Mouse (Mus musculus) gastrocnemius, postnatal 25 days (tissue): ENCODE measurements around the gene Sdk2. TPM values are rescaled to one million over a fixed set of nuclear protein-coding genes. Genes with fewer than 3 reads are reported as not detected.

Experiments used
- DNase-seq: peaks from one replicate; pipeline ENCODE4 v3.0.0; 2022
- total RNA-seq, 2 experiments: library from RNA; stranded (reverse); gene quantifications; 1 replicate in 1 of 2; 2 replicates in 1 of 2; pipeline ENCODE4 v1.2.3; 2021

The Sdk2 gene
- total RNA-seq, 2 experiments from 2014 or later: 0.75 to 1.4 TPM

DNA sequence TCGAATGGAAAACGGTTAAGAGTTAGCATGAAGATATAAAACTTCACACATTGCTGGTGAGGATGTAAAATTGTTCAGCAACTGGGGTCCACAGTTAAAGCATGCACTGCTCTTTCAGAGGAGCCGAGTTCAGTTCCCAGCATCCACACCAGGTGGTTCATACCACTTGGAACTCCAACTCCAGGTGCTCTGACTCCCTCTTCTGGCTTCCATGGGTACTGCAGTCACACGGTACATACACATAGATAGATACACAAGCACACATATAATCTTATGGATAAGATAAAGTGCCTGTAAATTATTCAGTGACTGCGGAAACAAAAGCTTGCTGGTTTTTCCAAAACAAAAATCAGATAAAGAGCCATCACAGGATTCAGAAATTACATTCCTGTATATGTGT, 19.9 kb downstream of the Sdk2 start:
- no peak for DNase-seq

DNA sequence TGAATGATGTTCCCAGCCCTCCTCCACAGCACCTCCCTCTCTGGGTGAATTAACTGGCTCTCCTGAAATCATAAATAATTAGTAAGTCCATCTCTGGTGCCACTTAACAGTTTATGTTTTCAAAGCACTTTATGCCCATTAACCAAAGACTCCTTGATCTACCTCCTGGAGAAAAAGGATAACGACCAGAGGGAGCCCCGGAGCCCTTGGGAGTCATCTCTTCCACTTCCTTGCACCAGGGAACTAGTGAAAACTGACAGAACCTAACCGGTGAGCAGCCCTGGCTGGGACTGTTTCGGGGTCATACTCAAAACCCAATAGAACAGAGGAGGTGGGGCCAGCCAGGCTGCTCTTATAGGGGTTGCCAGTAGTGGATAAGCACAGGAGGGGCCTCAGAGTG, 22.5 kb downstream of the Sdk2 start:
- DNase-seq: no peak

DNA sequence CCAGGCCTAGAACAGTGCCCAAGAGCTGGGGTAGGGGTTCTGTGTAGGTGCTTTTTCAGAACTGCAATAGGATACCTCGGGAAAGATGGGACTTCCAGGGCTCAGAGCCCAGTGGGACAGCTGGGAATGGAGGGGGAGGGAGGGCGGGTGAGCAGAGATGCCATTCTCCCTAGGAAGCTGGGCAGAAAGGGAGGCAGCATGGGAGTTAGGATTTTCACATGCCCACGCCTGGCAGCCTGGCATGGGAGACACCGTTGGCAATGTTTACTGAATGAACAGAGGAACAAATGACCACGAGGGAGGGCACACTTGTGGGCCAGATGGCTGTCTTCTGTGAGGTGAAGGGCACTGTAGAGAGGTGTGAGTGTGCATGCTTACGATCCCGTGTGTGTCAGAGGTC, 23.3 kb downstream of the Sdk2 start:
- DNase-seq: no peak

- DNase-seq: peak; percentile 51
Observed at GRCm38 (mm10) chr11:114040391-114041035, 26.3 kb downstream of the Sdk2 start.

GRCm38 (mm10) chr11:114038036-114038435, 28.8 kb downstream of the Sdk2 start:
- DNase-seq: no peak

DNA sequence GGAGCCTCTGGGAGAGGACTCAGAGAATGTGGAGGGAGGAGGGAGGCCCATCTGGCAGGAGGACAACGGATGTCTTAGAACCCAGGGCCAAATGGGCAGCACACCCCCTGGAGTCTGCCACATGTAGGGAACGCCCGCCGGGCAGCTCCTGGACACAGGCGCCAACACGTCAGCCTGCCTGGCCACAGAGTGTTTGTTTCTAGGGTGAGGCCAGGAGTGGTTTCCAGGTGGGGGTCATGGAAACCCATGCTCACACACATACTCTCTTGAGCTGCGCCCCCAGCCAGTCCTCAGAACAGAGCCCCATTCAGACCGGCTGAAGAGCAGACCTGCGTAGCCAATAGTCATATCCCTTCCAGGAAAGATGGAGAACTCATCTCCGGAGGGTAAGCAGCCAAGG, 35.4 kb downstream of the Sdk2 start:
- no peak for DNase-seq

GRCm38 (mm10) chr11:114030214-114030613, 36.6 kb downstream of the Sdk2 start:
- no peak for DNase-seq

GRCm38 (mm10) chr11:114028512-114028911, 38.3 kb downstream of the Sdk2 start:
- peak; percentile 28 for DNase-seq

GRCm38 (mm10) chr11:114028021-114028420, 38.8 kb downstream of the Sdk2 start:
- no peak for DNase-seq

- DNase-seq: no peak
Observed at GRCm38 (mm10) chr11:114025056-114025455, 41.8 kb downstream of the Sdk2 start.

GRCm38 (mm10) chr11:114023965-114024364, 42.9 kb downstream of the Sdk2 start:
- peak; percentile 27 for DNase-seq

DNA sequence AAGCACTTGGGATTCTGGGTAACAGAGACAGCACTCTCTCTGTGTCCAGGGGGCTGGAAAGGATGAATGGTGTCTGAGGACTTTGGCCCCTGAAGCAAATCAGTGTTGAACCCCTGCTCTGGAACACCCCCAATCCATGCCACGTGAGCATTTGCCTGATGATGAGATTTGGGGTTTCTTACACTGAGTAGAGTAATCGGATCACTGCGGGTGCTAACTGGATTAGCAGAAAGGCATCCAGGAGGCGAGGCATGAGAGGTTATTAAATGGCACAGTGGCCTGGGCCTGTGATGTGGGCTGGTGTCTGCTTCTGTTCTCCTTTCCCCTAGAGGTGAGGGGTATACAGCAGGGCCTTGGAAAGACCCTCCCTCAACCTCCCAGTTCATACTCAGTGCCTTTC, 44.7 kb downstream of the Sdk2 start:
- DNase-seq: no peak

DNA sequence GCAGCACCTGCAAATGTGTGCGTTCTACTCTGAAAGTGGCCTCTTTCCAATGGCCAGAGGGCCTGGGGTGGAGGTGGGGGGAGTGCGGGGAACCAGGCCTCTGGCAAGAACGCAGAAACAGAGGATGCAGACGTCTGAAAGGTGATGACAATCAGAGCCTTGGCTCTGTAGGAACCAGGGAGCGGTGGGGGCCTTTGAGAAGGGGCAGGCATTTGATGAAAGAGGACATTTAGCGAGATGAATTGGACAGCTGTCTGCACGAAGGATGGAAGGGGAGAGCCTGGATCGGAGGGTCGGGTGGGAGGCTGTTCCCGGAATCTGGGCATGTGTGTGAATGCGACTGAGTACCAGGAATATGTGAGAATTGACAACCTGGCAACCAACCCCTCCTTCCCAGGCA, 47.8 kb downstream of the Sdk2 start:
- no peak for DNase-seq

DNA sequence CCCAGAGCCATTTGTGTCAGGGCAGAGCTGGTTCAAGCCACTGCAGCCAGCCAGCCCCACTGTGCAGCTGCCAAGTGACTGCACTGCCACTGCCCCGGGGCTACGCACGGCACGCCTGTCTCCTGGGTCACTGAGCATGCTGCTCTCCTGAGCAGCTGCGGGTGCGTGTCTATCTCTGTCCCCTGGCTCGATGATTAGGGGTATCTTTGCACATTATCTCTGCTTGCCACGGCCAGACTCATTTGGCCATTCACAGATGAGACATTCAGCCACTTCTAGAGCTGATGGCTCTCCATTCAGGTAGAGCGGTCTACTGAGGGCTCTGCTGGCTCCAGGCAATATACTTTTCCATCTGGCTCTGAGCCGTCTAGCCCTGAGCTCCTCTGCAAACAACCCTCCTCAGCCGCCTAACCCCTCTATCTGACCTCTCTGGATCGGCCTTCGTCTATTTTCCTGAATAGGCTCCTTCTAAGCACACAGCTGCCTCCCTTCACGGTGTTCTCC, 49.9 kb downstream of the Sdk2 start:
- DNase-seq: peak; percentile 47

- DNase-seq: no peak
Observed at GRCm38 (mm10) chr11:114016108-114016888, 50.5 kb downstream of the Sdk2 start.

DNA sequence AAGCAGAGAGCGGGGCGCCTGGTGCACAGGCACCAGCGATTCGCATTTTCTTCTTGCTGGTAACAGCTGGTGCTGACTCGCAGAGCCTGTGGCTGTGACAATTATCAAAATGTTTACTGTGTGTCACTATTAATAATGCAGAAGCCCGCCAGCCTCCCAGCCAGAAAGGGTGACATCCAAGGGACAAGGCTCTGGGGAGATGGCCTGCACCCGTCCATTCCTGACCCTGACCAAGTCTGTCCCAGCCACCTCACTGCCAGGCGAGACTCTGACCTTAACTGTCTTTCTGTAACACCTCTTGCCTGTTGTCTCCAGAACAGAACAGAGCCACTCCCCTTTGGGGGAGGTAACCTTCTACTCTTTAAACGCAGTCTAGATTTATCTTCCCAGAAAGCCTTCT, 55.3 kb downstream of the Sdk2 start:
- DNase-seq: no peak

- DNase-seq: no peak
Observed at GRCm38 (mm10) chr11:114005879-114006278, 61.0 kb downstream of the Sdk2 start.

GRCm38 (mm10) chr11:114004651-114005050, 62.2 kb downstream of the Sdk2 start:
- DNase-seq: no peak

- no peak for DNase-seq
Observed at GRCm38 (mm10) chr11:114003195-114003594, 63.7 kb downstream of the Sdk2 start.

GRCm38 (mm10) chr11:114000051-114000450, 66.8 kb downstream of the Sdk2 start:
- DNase-seq: no peak

DNA sequence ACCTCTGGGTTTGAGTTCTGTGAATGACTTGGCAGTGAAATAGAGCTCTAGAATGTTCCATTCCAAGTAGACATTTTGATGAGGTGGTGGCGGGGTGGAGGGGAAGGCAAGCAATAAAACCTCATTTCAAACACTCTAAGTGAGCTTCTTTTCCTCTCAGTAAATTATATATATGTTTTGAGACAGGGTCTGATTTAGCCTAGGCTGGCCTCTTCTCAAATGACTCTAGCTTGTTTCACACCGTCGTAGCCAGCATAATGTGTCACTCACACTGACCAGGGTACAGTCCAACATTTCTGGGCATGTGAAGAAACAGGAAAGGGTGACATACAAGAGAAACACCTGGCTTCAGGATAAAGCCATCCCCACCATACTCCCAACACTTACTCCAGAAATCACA, 68.1 kb downstream of the Sdk2 start:
- no peak for DNase-seq

- DNase-seq: no peak
Observed at GRCm38 (mm10) chr11:113993921-113994320, 72.9 kb downstream of the Sdk2 start.

DNA sequence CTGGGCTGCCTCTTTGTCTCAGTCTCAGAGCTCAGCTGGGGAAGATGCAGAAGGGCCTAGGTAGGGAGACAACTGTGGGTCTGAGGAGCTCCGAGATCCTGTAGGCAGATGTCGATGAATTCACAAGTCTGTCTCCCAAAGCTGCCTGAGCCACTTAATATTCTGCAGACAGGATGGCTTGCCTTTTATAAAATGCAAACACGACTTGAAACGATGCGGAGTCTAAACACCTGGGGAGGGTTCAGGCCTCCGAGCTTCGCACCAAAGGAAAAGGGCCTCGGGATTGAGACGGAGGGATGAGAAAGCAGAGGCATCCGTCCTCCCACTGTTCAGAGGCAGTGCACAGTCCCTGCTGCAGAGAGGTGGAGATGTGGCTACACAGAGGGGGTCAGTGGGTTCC, 74.0 kb downstream of the Sdk2 start:
- no peak for DNase-seq

- peak; percentile 41 for DNase-seq
Observed at GRCm38 (mm10) chr11:113991886-113992285, 75.0 kb downstream of the Sdk2 start.
